Mouse (Mus musculus): ENCODE results near the gene Nrap. TPM values are rescaled to one million over a fixed set of nuclear protein-coding genes. Genes with fewer than 3 reads are reported as not detected.

The Nrap gene
- polyA plus RNA-seq, 1 experiment from 2014 or later: 1.1 TPM

DNA sequence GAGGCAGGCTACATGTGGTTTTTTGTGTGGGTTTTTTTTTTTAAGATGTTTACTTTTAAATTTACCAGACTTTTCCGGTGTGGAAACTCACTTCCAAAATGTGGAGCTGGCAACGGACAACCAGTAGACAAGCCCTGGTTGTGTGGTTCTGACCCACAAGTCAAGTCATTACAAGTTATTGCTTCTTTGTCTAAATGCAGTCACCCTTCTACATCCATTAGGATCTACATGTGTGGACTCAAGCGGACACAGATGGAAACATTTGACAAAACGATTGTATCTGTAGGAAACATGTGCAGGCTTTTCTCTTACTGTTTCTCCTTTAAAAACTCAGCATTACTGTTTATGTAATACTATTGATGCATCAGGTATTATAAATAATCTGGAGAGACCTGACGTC is 16.6 kb downstream of the Nrap start:
- no peak overlapping the region for H3K9ac ChIP-seq (ENCODE audit: low read length)
- H3K4me2 ChIP-seq (ENCODE audit: low read depth, low read length): no peak overlapping the region
- no peak overlapping the region for H3K27ac ChIP-seq (ENCODE audit: low read length)
- no peaks in the 10 kb centered on the region for H3K36me3 ChIP-seq (ENCODE audit: control insufficient read depth, insufficient read depth, low read length)
- ATAC-seq (ENCODE audit: low read depth): no peak
- no peaks in the 10 kb centered on the region for H3K9me3 ChIP-seq (ENCODE audit: control insufficient read depth, low read length)
- H3K27me3 ChIP-seq (ENCODE audit: control insufficient read depth, insufficient read depth, low read depth, low read length): no peaks in the 10 kb centered on the region
- H3K4me3 ChIP-seq (ENCODE audit: low read length): no peak overlapping the region
- 82% methylated on average over 5 of the region's 5 CpGs for WGBS
- H3K4me1 ChIP-seq (replicated peaks; ENCODE audit: control insufficient read depth, insufficient read depth, low read length): no peaks in the 10 kb centered on the region

- Histone ChIP-seq H3K4me3 (ENCODE audit: low read length) (no peak overlapping the region), H3K9me3 (ENCODE audit: control insufficient read depth, low read length) (no peaks in the 10 kb centered on the region), H3K4me2 (ENCODE audit: low read depth, low read length) (no peak overlapping the region), H3K36me3 (ENCODE audit: control insufficient read depth, insufficient read depth, low read length) (no peaks in the 10 kb centered on the region), H3K9ac (ENCODE audit: low read length) (no peak overlapping the region), H3K4me1 (replicated peaks; ENCODE audit: control insufficient read depth, insufficient read depth, low read length) (peaks cover 4% of the 10 kb centered on the region; the same call in 1 of the 2 replicates), H3K27me3 (ENCODE audit: control insufficient read depth, insufficient read depth, low read depth, low read length) (no peaks in the 10 kb centered on the region), H3K27ac (ENCODE audit: low read length) (no peak overlapping the region)
- 69% methylated on average over 7 of the region's 7 CpGs for WGBS
- no peak for ATAC-seq (ENCODE audit: low read depth)
These were observed 17.6 kb downstream of the Nrap start for GRCm38 (mm10) chr19:56372226-56372625.

GRCm38 (mm10) chr19:56370389-56371150 is 19.3 kb downstream of the Nrap start:
- H3K4me1 ChIP-seq (replicated peaks; ENCODE audit: control insufficient read depth, insufficient read depth, low read length): peaks cover 4% of the 10 kb centered on the region; the same call in 1 of the 2 replicates
- no peak overlapping the region for H3K4me2 ChIP-seq (ENCODE audit: low read depth, low read length)
- no peak for ATAC-seq (ENCODE audit: low read depth)
- H3K9ac ChIP-seq (ENCODE audit: low read length): no peak overlapping the region
- no peak overlapping the region for H3K4me3 ChIP-seq (ENCODE audit: low read length)
- no peak overlapping the region for H3K27ac ChIP-seq (ENCODE audit: low read length)
- no peaks in the 10 kb centered on the region for H3K27me3 ChIP-seq (ENCODE audit: control insufficient read depth, insufficient read depth, low read depth, low read length)
- H3K9me3 ChIP-seq (ENCODE audit: control insufficient read depth, low read length): no peaks in the 10 kb centered on the region
- no peaks in the 10 kb centered on the region for H3K36me3 ChIP-seq (ENCODE audit: control insufficient read depth, insufficient read depth, low read length)
- WGBS: 82% methylated on average over 6 of the region's 6 CpGs

DNA sequence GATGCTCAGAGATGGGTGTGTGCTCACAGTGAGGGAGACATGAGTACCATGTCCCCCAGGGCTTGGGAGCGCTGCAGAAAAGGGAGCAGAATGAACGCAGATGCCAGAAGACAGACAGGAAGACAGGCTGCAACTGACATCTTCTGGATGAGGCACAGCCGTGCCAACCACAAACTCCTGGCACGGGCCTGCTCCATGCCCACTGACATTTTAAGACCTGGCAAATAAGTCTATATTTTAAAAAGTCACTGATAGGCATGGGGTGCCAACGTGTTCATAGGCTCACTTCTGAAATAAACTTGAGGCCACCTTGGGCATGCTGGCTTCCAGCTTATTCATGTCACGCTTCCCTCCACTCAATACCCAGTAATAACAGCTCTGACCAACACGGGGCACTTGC is 20.9 kb downstream of the Nrap start:
- H3K4me3 ChIP-seq (ENCODE audit: low read length): no peak overlapping the region
- no peak for ATAC-seq (ENCODE audit: low read depth)
- peaks cover 16% of the 10 kb centered on the region for H3K4me1 ChIP-seq (replicated peaks; ENCODE audit: control insufficient read depth, insufficient read depth, low read length)
- no peaks in the 10 kb centered on the region for H3K9me3 ChIP-seq (ENCODE audit: control insufficient read depth, low read length)
- no peak overlapping the region for H3K4me2 ChIP-seq (ENCODE audit: low read depth, low read length)
- H3K36me3 ChIP-seq (ENCODE audit: control insufficient read depth, insufficient read depth, low read length): no peaks in the 10 kb centered on the region
- H3K9ac ChIP-seq (ENCODE audit: low read length): no peak overlapping the region
- no peak overlapping the region for H3K27ac ChIP-seq (ENCODE audit: low read length)
- H3K27me3 ChIP-seq (ENCODE audit: control insufficient read depth, insufficient read depth, low read depth, low read length): no peaks in the 10 kb centered on the region
- 80% methylated on average over 7 of the region's 7 CpGs for WGBS

DNA sequence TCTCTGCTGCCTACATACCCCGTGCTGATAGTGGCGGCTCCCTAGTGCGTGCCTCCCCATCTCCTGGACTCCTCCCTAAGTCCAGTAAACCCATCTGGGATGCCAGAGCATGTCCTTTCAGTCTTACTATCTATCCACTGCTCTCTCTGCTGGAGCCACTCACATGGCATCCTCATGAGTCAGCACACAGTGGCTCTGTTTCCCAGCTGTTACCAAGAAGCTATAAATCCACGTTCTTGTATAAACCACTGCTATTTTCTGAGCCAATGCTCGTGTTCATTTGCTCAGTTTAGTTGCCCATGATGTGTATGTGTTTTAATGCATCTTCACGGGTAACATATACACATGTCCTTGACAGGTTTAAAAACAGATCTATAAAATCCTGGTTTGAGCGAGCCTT is 22.1 kb downstream of the Nrap start:
- no peak overlapping the region for H3K4me2 ChIP-seq (ENCODE audit: low read depth, low read length)
- ATAC-seq (ENCODE audit: low read depth): peak; percentile 31; the same call in 1 of the 2 replicates
- H3K36me3 ChIP-seq (ENCODE audit: control insufficient read depth, insufficient read depth, low read length): no peaks in the 10 kb centered on the region
- H3K27ac ChIP-seq (ENCODE audit: low read length): no peak overlapping the region
- no peak overlapping the region for H3K9ac ChIP-seq (ENCODE audit: low read length)
- H3K9me3 ChIP-seq (ENCODE audit: control insufficient read depth, low read length): no peaks in the 10 kb centered on the region
- peaks cover 16% of the 10 kb centered on the region for H3K4me1 ChIP-seq (replicated peaks; ENCODE audit: control insufficient read depth, insufficient read depth, low read length)
- no peaks in the 10 kb centered on the region for H3K27me3 ChIP-seq (ENCODE audit: control insufficient read depth, insufficient read depth, low read depth, low read length)
- no peak overlapping the region for H3K4me3 ChIP-seq (ENCODE audit: low read length)
- 70% methylated on average over 7 of the region's 7 CpGs for WGBS

- Histone ChIP-seq H3K27me3 (ENCODE audit: control insufficient read depth, insufficient read depth, low read depth, low read length) (no peaks in the 10 kb centered on the region), H3K36me3 (ENCODE audit: control insufficient read depth, insufficient read depth, low read length) (no peaks in the 10 kb centered on the region), H3K4me1 (replicated peaks; ENCODE audit: control insufficient read depth, insufficient read depth, low read length) (peaks cover 16% of the 10 kb centered on the region), H3K27ac (ENCODE audit: low read length) (peak overlapping the region; percentile 70), H3K4me2 (ENCODE audit: low read depth, low read length) (0 out of 2 replicates have a peak overlapping the region, but pooled peaks have one; percentile 9), H3K9me3 (ENCODE audit: control insufficient read depth, low read length) (no peaks in the 10 kb centered on the region), H3K4me3 (ENCODE audit: low read length) (no peak overlapping the region), H3K9ac (ENCODE audit: low read length) (no peak overlapping the region)
- 0 out of 2 replicates have a peak, but pooled peaks have one; percentile 32 for ATAC-seq (ENCODE audit: low read depth)
- WGBS: 55% methylated on average over 9 of the region's 9 CpGs
These were observed 23.2 kb downstream of the Nrap start for GRCm38 (mm10) chr19:56366625-56367024.

GRCm38 (mm10) chr19:56366168-56366567 is 23.7 kb downstream of the Nrap start:
- ATAC-seq (ENCODE audit: low read depth): peak; percentile 78
- Histone ChIP-seq H3K4me3 (ENCODE audit: low read length) (no peak overlapping the region), H3K36me3 (ENCODE audit: control insufficient read depth, insufficient read depth, low read length) (no peaks in the 10 kb centered on the region), H3K9ac (ENCODE audit: low read length) (no peak overlapping the region), H3K27ac (ENCODE audit: low read length) (peak overlapping the region; percentile 70), H3K9me3 (ENCODE audit: control insufficient read depth, low read length) (no peaks in the 10 kb centered on the region), H3K27me3 (ENCODE audit: control insufficient read depth, insufficient read depth, low read depth, low read length) (no peaks in the 10 kb centered on the region), H3K4me2 (ENCODE audit: low read depth, low read length) (0 out of 2 replicates have a peak overlapping the region, but pooled peaks have one; percentile 9), H3K4me1 (replicated peaks; ENCODE audit: control insufficient read depth, insufficient read depth, low read length) (peaks cover 16% of the 10 kb centered on the region)
- 62% methylated on average over 11 of the region's 11 CpGs for WGBS

- peak; percentile 68 for ATAC-seq (ENCODE audit: low read depth)
- 51% methylated on average over 8 of the region's 8 CpGs for WGBS
- H3K4me3 ChIP-seq (ENCODE audit: low read length): no peak overlapping the region
- no peak overlapping the region for H3K9ac ChIP-seq (ENCODE audit: low read length)
- H3K27ac ChIP-seq (ENCODE audit: low read length): peak overlapping the region; percentile 41; the same call in 1 of the 2 replicates
- no peak overlapping the region for H3K4me2 ChIP-seq (ENCODE audit: low read depth, low read length)
- H3K27me3 ChIP-seq (ENCODE audit: control insufficient read depth, insufficient read depth, low read depth, low read length): no peaks in the 10 kb centered on the region
- peaks cover 16% of the 10 kb centered on the region for H3K4me1 ChIP-seq (replicated peaks; ENCODE audit: control insufficient read depth, insufficient read depth, low read length)
- no peaks in the 10 kb centered on the region for H3K36me3 ChIP-seq (ENCODE audit: control insufficient read depth, insufficient read depth, low read length)
- no peaks in the 10 kb centered on the region for H3K9me3 ChIP-seq (ENCODE audit: control insufficient read depth, low read length)
These were observed 25.3 kb downstream of the Nrap start for GRCm38 (mm10) chr19:56364563-56364962.

GRCm38 (mm10) chr19:56363721-56364460 is 25.9 kb downstream of the Nrap start:
- Histone ChIP-seq H3K9ac (ENCODE audit: low read length) (no peak overlapping the region), H3K27ac (ENCODE audit: low read length) (peak overlapping the region; percentile 41; the same call in 1 of the 2 replicates), H3K36me3 (ENCODE audit: control insufficient read depth, insufficient read depth, low read length) (no peaks in the 10 kb centered on the region), H3K9me3 (ENCODE audit: control insufficient read depth, low read length) (no peaks in the 10 kb centered on the region), H3K4me2 (ENCODE audit: low read depth, low read length) (0 out of 2 replicates have a peak overlapping the region, but pooled peaks have one; percentile 10), H3K4me1 (replicated peaks; ENCODE audit: control insufficient read depth, insufficient read depth, low read length) (peaks cover 16% of the 10 kb centered on the region), H3K4me3 (ENCODE audit: low read length) (no peak overlapping the region), H3K27me3 (ENCODE audit: control insufficient read depth, insufficient read depth, low read depth, low read length) (no peaks in the 10 kb centered on the region)
- peak; percentile 69 for ATAC-seq (ENCODE audit: low read depth)
- WGBS: 36% methylated on average over 15 of the region's 15 CpGs
